Mouse (Mus musculus) forebrain, embryonic 13.5 days (tissue): ENCODE results near the gene Pelo. TPM values are rescaled to one million over a fixed set of nuclear protein-coding genes. Genes with fewer than 3 reads are reported as not detected.

Experiments
- ATAC-seq: fragments of 200-750 bp; cut with Nextera tagmentation; 2 replicates; pipeline ENCODE4 v1.8.0; 2017
- H3K27ac ChIP-seq: fragments of 300-500 bp; sonication (generic); 2 replicates; pipeline ENCODE4 v1.5.1; 2015; ENCODE audit warnings: inconsistent platforms, mild to moderate bottlenecking, moderate library complexity
- H3K27me3 ChIP-seq: fragments of 300-500 bp; sonication (generic); 2 replicates; pipeline ENCODE4 v1.6.1; 2015; ENCODE audit warnings: mild to moderate bottlenecking, inconsistent platforms
- H3K36me3 ChIP-seq: fragments of 300-500 bp; sonication (generic); 2 replicates; pipeline ENCODE4 v1.6.1; 2015; ENCODE audit warnings: mild to moderate bottlenecking, inconsistent platforms; ENCODE audit not compliant: poor library complexity, severe bottlenecking
- H3K4me1 ChIP-seq: fragments of 300-500 bp; sonication (generic); 2 replicates; pipeline ENCODE4 v1.6.1; 2015; ENCODE audit warnings: inconsistent platforms
- H3K4me2 ChIP-seq: fragments of 300-500 bp; sonication (generic); 2 replicates; pipeline ENCODE4 v1.6.1; 2015; ENCODE audit warnings: inconsistent platforms, mild to moderate bottlenecking, moderate library complexity
- H3K4me3 ChIP-seq: fragments of 300-500 bp; sonication (generic); 2 replicates; pipeline ENCODE4 v1.5.1; 2015; ENCODE audit warnings: mild to moderate bottlenecking, inconsistent platforms
- H3K9ac ChIP-seq: fragments of 300-500 bp; sonication (generic); 2 replicates; pipeline ENCODE4 v1.6.1; 2015; ENCODE audit warnings: mild to moderate bottlenecking, inconsistent platforms
- H3K9me3 ChIP-seq: fragments of 300-500 bp; sonication (generic); replicated peaks from 2 replicates; pipeline ENCODE4 v1.6.1; 2016; ENCODE audit warnings: inconsistent platforms
- WGBS: fragments of 180-500 bp; shearing (Covaris S2); methylation state at CpG from one replicate; pipeline ENCODE4 v1.1.7; 2015; 5-methylcytosine and 5-hydroxymethylcytosine counted together
- polyA plus RNA-seq: library from polyadenylated mRNA; unstranded; fragments of >200 nt; fragmentation: Nextera tagmentation; extraction: Ambion mirVana; gene quantifications from 2 replicates; pipeline ENCODE4 v1.2.1, GENCODE M21; 2015

Gene Pelo
- polyA plus RNA-seq, 1 experiment from 2014 or later = 4.5 TPM

DNA sequence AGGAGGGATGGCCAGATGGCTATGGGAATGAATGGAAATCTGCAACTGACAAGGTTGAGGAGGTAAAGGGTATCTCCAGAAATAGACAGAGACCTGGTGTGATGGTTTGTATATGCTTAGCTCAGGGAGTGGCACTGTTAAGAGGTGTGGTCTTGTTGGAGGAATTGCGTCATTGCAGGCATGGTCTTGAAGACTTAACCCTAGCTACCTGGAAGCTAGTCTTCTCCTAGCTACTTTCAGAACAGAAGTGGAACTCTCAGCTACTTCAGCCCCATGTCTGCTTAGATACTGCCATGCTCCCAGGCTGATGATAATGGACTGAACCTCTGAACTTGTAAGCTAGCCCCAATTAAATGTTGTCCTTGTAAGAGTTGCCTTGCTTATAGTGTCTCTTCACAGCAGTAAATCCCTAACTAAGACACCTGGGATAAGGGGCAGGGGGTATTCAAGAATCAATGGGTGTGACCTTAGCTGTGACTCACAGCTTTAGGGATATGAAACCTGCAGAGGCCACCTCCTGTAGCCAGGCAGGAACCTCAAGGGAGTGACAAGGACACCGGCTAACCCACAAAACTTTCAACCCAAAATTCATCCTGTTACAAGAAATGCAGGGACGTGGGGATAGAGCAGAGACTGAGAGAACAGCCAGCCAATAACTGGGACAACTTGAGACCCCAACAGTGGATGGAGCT, 27.1 kb upstream of the Pelo start:
- Histone ChIP-seq H3K4me3 (no peak overlapping the region), H3K4me1 (no peaks in the 10 kb centered on the region), H3K27me3 (no peaks in the 10 kb centered on the region), H3K27ac (no peak overlapping the region), H3K9ac (no peak overlapping the region), H3K36me3 (no peaks in the 10 kb centered on the region), H3K9me3 (no peaks in the 10 kb centered on the region), H3K4me2 (no peak overlapping the region)
- 92% methylated on average over 3 of the region's 3 CpGs for WGBS
- no peak for ATAC-seq

DNA sequence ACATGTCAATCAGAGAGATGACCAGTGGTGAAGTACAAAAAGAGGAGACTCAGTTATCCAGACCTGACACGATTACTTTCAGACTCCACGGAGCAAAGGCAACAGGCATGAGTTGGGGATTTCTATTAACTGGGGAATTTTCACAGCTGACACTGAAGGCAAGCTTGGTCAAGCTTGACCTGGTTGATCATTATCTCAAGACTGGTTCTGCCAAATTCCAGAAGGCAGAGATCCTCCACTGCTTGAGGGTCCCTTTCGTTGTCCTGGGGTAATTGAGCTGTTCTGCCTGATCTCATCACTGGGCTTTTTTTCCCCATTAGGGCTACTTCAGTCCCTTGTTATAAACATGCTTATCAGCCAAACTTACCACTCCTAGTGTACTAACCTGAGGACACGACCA, 19.6 kb upstream of the Pelo start:
- no peaks in the 10 kb centered on the region for H3K4me1 ChIP-seq
- ATAC-seq = no peak
- H3K4me3 ChIP-seq = no peak overlapping the region
- no peaks in the 10 kb centered on the region for H3K36me3 ChIP-seq
- H3K4me2 ChIP-seq = no peak overlapping the region
- 84% methylated on average over 4 of the region's 4 CpGs for WGBS
- H3K27ac ChIP-seq = no peak overlapping the region
- no peaks in the 10 kb centered on the region for H3K27me3 ChIP-seq
- H3K9me3 ChIP-seq = no peaks in the 10 kb centered on the region
- H3K9ac ChIP-seq = no peak overlapping the region

DNA sequence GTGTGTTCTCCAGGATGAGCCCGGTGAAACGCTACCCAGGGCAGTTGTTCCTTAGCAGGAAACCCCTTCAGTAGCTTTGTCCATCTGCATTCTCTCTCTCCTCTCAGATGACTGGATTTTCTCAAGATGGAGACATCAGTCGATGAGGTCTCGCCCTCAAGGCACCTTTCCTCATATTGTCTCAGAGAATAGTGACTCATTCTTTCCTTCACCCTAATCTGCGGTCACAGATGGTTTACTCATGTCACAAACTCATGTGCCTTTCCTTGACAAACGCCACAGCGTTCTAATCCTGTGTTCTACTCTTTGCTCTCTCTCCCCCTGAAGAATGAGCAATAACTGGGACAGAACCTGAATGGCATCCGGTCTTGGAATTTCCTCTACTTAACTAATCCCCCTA, 17.4 kb upstream of the Pelo start:
- H3K4me2 ChIP-seq = no peak overlapping the region
- no peaks in the 10 kb centered on the region for H3K9me3 ChIP-seq
- ATAC-seq = no peak
- H3K4me3 ChIP-seq = no peak overlapping the region
- no peak overlapping the region for H3K9ac ChIP-seq
- no peaks in the 10 kb centered on the region for H3K36me3 ChIP-seq
- no peaks in the 10 kb centered on the region for H3K4me1 ChIP-seq
- H3K27me3 ChIP-seq = no peaks in the 10 kb centered on the region
- 89% methylated on average over 8 of the region's 8 CpGs for WGBS
- no peak overlapping the region for H3K27ac ChIP-seq

DNA sequence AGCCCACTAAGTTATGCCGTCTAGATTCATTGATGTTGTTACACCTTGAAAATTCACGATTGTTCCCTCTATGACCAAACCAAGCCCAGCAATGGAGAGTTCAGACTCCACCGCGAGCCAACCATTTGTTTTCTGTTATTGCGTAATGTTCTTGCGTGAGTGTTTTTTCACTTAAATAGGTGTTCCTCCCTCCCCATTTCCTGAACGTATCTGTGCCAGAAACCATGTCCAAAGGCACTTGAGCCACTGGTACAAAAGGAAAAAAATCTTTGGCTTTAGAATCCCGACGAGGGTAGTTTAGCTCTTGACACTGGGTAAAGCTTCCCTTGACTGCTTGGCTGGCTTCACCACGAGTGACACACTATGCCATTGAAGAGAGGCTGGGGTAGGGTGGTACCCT, 16.2 kb upstream of the Pelo start:
- no peak overlapping the region for H3K4me2 ChIP-seq
- H3K27ac ChIP-seq = no peak overlapping the region
- H3K9ac ChIP-seq = no peak overlapping the region
- peaks cover 2% of the 10 kb centered on the region; the same call in 1 of the 2 replicates for H3K27me3 ChIP-seq
- peaks cover 8% of the 10 kb centered on the region for H3K4me1 ChIP-seq
- H3K36me3 ChIP-seq = no peaks in the 10 kb centered on the region
- 89% methylated on average over 10 of the region's 10 CpGs for WGBS
- H3K9me3 ChIP-seq = no peaks in the 10 kb centered on the region
- no peak overlapping the region for H3K4me3 ChIP-seq
- no peak for ATAC-seq

DNA sequence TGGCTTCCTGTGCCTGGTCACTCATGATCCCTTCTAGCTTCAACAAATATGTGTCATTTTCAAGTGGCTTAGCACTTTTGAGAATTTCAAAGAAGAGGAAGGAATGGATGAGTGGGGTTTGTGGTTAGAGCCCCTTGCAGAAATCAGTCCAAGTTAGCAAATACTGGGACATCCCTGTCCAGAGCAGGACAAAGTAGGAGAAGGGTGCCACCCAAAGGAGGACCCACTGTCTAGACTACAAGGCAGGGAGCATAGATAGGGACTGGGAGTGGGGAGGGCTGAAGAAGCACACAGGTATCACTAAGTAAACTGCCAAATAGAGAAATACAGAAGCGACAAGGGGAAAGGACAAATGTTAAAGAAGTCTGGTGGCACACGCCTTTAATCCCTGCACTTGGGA, 12.8 kb upstream of the Pelo start:
- Histone ChIP-seq H3K4me1 (peaks cover 14% of the 10 kb centered on the region), H3K9ac (no peak overlapping the region), H3K9me3 (no peaks in the 10 kb centered on the region), H3K27me3 (peaks cover 14% of the 10 kb centered on the region), H3K4me2 (no peak overlapping the region), H3K27ac (no peak overlapping the region), H3K36me3 (no peaks in the 10 kb centered on the region), H3K4me3 (no peak overlapping the region)
- WGBS = 100% methylated on average over 2 of the region's 2 CpGs
- no peak for ATAC-seq

DNA sequence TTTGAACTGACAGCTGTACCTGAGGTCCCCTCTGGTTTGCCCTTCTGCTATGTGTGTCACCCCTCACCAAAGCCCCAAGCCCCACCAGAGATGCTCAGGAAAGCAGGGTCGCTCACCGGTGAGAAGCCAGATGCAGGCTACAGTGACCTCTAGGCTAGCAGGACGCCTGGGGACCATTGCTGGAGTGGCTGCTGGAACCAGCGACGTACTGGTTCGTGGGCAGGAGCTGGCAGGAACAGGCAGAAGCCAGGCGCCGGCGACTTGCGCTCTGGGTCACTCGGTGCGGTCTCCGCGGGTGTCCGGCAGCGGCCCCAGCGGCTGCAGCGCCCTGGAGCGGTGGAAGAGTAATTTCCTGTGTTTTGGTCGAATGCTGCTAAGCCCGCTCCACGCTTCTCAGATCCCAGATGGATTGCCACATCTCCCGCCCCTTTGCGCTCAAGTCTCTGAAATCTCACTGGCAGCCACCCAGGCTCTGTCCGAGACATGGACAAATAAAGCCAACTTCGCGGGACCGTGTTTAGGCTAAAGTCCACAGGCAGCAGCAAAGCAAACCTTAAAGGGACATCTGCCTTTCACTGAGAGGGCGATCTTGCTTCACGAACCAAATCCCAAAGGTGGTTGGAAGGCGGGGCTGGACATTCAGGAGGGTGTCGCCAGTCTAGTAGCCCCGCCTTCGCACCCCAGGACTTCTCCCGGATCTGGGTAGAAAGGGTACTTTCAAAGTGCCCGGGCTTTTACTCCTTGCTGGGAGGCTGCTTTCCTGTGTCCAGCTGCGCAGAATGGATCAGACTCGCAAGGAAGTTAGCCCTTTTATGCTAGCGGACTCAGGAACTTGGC, 11.6 kb upstream of the Pelo start, which contains the start of the genes Gm49395 and Itga1:
Gene Gm49395 (minus strand): TSS at position 567 of the 837 bp plus-strand sequence.
Gene Itga1 (minus strand): TSS at position 610 of the 837 bp plus-strand sequence.
- no peak within 1 kb of the TSS for H3K27ac ChIP-seq
- WGBS = 1% methylated on average over 39 of the region's 39 CpGs
- no peaks in the 10 kb centered on the region for H3K36me3 ChIP-seq
- ATAC-seq = peak; percentile 80
- H3K9ac ChIP-seq = peak within 1 kb of the TSS; percentile 60
- H3K4me3 ChIP-seq = peak within 1 kb of the TSS; percentile 45
- H3K9me3 ChIP-seq = no peaks in the 10 kb centered on the region
- H3K4me2 ChIP-seq = peak within 1 kb of the TSS; percentile 76
- H3K27me3 ChIP-seq = peaks cover 14% of the 10 kb centered on the region
- peaks cover 14% of the 10 kb centered on the region for H3K4me1 ChIP-seq

DNA sequence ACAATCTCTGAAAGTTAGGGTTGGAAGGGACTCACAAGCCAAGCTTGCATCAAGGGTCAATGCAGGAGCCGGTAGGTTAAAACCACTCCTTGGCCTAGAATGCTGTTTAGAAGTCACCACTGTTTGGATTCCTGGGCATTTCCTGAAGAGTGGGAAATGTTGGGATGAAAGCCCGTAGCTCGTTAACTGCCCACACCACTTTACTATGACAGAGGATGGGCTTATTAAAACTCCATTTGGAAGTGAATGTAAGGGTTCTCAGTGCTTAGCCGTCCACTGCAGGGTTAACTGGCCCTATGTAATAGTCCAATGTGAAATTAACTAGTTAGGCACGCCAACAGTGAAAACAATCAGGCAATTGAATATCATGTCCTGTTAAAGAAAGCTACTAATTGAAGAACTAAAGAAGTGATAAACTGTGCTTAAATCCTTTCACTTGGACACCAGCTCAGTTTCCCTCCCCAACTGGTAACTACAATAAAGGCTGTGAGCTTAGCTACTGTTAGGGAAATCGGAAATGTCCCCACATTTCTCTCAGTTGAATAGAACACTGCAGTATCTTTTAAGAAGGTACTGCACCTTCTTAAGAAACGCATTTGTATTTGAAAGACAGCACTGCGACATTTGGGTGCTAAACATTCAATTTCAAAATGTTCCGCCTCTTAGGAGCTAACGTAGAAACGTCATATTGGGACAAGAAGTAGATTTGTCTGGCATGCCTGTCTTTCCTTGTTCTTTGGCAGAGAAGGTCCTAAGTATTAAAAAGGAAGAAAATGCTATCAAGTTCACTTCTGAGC, 10.6 kb upstream of the Pelo start:
- no peak for ATAC-seq
- Histone ChIP-seq H3K27ac (no peak overlapping the region), H3K9me3 (no peaks in the 10 kb centered on the region), H3K4me3 (peak overlapping the region; percentile 45), H3K36me3 (no peaks in the 10 kb centered on the region), H3K27me3 (peaks cover 14% of the 10 kb centered on the region), H3K9ac (no peak overlapping the region), H3K4me2 (peak overlapping the region; percentile 76), H3K4me1 (peaks cover 14% of the 10 kb centered on the region)
- 17% methylated on average over 11 of the region's 11 CpGs for WGBS

DNA sequence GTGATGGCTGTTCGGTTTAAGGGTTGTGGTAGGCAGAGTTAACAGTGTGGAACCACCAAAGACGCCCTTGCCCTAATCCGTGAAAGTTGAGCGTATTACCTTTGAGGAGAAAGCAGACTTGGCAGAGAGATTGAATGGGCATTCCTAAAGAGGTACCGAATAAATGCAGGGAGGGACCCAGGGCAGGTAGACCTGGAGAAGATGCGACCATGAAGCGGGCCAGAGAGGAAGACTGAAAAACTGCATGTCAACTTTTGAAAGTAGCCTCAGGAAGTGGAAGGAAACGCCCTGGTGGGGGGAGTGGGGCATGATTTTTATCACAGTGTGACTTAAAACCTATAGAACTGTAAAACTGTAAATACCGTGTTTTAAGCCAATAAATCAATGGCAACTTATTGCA, 9.4 kb upstream of the Pelo start:
- no peak overlapping the region for H3K9ac ChIP-seq
- no peaks in the 10 kb centered on the region for H3K9me3 ChIP-seq
- H3K27me3 ChIP-seq = peaks cover 14% of the 10 kb centered on the region
- no peak overlapping the region for H3K4me3 ChIP-seq
- 89% methylated on average over 9 of the region's 9 CpGs for WGBS
- no peak for ATAC-seq
- no peak overlapping the region for H3K4me2 ChIP-seq
- H3K4me1 ChIP-seq = peaks cover 14% of the 10 kb centered on the region
- no peak overlapping the region for H3K27ac ChIP-seq
- no peaks in the 10 kb centered on the region for H3K36me3 ChIP-seq

DNA sequence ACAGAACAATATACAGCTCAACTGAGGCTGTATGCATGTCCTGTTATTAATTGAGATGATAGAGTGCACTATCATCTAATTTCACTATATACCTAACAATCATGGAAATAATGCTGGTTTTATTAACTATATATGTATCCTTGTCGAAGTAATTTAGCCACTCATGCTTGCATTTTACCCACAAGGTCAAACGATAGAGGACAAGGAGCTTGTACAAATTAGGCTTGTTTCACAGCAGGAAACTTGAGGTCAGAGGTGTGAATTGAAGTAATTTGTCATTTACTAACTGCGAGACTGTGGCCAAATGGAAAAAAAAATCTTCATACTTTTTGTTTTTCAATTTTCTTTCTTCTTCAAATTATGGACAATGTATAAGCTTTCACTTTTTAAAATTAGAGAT, 8.2 kb upstream of the Pelo start:
- H3K9ac ChIP-seq = no peak overlapping the region
- peaks cover 14% of the 10 kb centered on the region for H3K27me3 ChIP-seq
- 88% methylated on average over 3 of the region's 3 CpGs for WGBS
- no peak overlapping the region for H3K27ac ChIP-seq
- peaks cover 14% of the 10 kb centered on the region for H3K4me1 ChIP-seq
- no peaks in the 10 kb centered on the region for H3K36me3 ChIP-seq
- ATAC-seq = no peak
- H3K9me3 ChIP-seq = no peaks in the 10 kb centered on the region
- H3K4me2 ChIP-seq = no peak overlapping the region
- H3K4me3 ChIP-seq = no peak overlapping the region

DNA sequence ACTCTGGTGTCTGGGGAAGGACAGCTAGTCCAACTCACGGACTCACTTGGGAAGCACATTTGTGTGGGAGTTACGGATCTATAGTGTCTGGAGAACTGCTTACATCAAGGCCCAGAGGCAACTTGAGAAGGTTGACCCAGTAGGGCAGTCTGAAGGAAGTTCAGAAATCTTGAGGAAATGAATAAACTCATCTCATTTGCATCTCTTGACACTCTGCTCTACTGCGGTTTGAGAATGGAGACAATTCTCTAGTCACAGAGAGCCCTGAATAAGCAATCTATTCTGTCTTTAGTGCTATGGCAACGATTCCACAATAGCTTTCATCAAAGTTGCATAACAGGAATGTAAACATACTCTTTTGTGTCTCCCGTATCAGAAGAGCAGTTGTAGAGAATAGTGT, 7.0 kb upstream of the Pelo start:
- Histone ChIP-seq H3K9ac (no peak overlapping the region), H3K9me3 (no peaks in the 10 kb centered on the region), H3K4me3 (no peak overlapping the region), H3K4me1 (peaks cover 11% of the 10 kb centered on the region), H3K36me3 (no peaks in the 10 kb centered on the region), H3K27ac (no peak overlapping the region), H3K27me3 (peaks cover 14% of the 10 kb centered on the region), H3K4me2 (no peak overlapping the region)
- ATAC-seq = no peak
- 51% methylated on average over 5 of the region's 5 CpGs for WGBS

DNA sequence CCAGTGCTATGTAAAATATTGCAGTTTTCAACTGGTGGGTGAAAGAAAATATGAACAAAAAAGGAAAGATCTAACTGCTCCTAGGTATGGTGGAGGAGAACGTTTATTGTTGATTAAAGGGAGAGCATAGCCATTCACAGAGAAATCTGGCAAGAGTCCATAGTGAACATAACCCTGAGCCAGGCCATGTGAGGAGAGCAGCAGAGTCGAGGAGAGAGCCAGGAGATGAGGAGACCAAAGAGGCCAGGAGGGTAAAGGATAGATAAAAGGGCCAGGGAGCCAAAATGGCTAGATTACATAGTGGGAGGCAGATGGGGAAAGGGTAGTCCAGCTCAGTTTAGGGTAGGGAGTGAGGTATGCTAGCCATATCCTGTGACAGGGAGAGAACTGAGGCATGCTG, 6.2 kb upstream of the Pelo start:
- Histone ChIP-seq H3K4me1 (peaks cover 6% of the 10 kb centered on the region), H3K27ac (no peak overlapping the region), H3K27me3 (peaks cover 12% of the 10 kb centered on the region), H3K36me3 (no peaks in the 10 kb centered on the region), H3K4me3 (no peak overlapping the region), H3K9ac (no peak overlapping the region), H3K4me2 (no peak overlapping the region), H3K9me3 (no peaks in the 10 kb centered on the region)
- ATAC-seq = no peak
- 62% methylated on average over 2 of the region's 2 CpGs for whole genome bisulfite sequencing

DNA sequence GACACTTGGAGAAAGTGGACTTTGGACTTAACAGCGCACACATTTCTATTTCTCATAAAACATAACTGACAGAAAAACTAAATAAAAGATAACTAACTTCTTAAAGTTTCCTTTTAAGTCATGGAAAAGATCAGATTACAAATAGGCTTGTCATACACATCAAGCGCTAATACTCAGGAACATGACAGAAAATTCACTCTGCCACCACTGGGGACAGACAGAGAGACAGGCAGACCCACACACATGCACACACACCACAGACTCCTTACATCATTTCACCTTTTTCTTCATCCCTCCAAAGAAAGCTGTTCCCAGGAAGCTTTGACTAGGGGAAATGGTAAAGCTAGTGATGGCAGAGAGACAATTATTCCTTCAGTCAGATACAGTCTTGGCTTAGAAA, 5.4 kb upstream of the Pelo start:
- Histone ChIP-seq H3K9me3 (no peaks in the 10 kb centered on the region), H3K4me2 (no peak overlapping the region), H3K36me3 (no peaks in the 10 kb centered on the region), H3K4me3 (no peak overlapping the region), H3K9ac (no peak overlapping the region), H3K27me3 (peaks cover 4% of the 10 kb centered on the region), H3K27ac (no peak overlapping the region), H3K4me1 (peaks cover 6% of the 10 kb centered on the region; the same call in 1 of the 2 replicates)
- WGBS = 90% methylated on average over 2 of the region's 2 CpGs
- no peak for ATAC-seq
